Mouse (Mus musculus) cerebellum, postnatal 14 days (tissue): ENCODE measurements around the gene Fcho1.
"Not testable (repeated sequence)": the region's sequence is repeated elsewhere in the genome, so short reads cannot be mapped to it uniquely, and the experiment has no call there.

Source experiments
- DNase-seq, 2 experiments: peaks; one replicate each; pipeline ENCODE4 v3.0.0; 2021; ENCODE audit warnings: mixed read lengths in 2 of 2

The Fcho1 gene

DNA sequence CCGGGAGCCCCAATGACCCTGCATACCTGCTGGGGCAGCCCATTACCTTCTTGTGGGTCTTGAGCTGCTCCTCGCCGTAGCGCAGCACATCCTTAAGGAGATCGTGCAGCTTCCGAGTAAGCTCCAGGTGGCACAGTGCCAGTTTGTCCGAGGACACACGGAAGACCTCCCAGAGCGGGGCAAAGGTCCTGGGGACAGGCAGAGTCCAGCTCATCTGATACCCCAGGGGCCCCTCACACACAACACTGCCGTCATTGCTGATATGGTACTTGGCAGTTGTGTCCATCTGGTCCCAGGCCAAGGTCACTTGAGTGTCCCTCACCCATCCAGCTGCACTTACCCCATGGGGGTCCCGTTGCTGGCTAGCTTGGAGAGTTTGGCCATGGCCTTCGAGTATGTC lies 8.4 kb downstream of the Fcho1 start:
- DNase-seq: no peak

DNA sequence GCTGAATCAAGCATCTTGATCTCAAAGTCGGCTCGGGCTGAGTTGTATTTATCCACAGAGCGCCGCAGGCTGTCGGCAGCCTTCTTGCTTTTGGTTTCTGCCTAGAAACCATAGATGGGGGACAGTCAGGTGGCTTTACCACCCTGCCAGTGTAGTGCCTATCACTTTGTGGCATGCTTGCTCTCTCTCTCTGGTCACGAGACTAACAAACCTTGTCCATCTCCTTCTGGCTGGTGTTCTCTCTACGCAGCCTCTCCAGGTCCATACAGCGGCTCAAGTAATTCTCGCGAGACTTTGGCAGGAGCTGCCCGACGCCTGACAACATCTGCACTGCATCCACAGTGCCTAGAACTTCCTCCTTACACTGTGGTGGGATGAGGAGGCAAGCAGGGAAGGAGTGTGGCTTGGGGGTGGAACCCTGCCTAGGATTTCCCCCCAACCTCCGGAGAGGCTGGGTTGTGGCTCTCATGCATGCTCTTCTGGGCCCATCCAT lies 8.9 kb downstream of the Fcho1 start:
- DNase-seq: no peak

DNA sequence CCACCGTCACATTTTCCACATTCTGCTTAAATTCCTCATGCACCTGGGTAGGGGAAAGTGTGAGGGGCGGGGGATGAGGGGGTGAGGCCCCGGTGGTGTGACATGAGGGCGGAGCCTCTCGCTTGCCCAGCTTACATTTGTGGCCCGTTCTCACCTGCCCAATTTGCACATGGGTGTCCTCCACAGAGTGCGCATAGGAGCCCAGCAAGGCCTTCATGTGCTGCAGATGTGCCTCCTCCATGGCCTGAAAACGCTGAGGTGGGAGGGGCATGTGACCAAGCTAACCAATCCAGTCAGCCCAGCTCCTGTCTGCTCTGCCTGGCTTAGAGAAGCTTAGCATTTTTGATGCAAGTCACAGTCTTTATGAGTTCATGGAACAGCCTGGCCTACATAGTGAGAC lies 10.0 kb downstream of the Fcho1 start:
- no peak for DNase-seq

DNA sequence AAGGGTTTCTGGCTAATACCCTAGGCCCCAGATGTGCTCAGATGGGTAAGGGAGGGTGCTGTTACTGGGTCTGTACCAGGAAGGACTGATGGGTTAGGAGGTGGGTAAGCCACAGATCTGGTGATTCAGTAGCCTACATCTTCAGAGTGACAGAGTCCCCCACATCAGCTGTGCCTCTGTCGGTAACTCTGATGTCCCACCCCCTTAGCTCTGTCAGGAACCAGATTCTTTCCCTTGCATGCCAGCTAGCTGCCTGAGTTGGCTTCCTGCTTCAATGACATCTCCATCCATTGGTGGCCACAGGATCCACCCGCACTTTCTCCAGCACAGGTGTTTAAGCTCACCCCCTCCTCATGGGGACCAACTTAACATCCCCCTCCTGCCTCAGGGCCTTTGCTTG lies 13.9 kb downstream of the Fcho1 start:
- no peak for DNase-seq

DNA sequence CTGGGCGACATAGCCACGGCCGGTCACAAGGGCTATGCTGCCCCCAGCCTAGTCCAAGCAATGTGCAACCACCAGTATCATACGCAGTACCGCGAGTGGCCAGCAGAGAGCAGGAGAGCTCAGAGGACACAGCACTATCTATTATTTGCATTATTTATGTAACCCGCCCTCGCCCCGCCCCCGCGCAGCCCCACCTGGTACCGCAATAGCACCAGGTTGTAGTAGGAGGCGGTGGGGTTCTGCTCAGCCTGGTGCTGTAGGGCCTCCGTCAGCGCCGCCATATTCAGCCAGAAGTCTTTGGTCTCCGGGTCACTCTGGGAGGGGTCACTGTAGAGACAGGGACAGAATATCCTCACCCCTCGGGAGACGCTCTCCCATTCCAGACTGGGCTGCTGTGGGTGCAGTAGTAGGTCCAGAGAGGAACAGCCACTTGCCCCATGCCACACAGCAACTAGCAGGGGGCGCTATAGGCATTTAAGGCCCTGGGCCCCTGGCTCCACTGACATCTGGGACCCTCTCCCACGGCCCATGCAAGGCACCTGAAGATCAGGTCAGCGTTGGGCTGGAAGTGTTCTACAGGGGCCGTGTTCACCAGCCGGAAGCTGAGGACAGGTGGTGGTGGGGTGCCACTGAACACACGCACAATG lies 15.6 kb downstream of the Fcho1 start:
- DNase-seq: peak; percentile 96 to 99

DNA sequence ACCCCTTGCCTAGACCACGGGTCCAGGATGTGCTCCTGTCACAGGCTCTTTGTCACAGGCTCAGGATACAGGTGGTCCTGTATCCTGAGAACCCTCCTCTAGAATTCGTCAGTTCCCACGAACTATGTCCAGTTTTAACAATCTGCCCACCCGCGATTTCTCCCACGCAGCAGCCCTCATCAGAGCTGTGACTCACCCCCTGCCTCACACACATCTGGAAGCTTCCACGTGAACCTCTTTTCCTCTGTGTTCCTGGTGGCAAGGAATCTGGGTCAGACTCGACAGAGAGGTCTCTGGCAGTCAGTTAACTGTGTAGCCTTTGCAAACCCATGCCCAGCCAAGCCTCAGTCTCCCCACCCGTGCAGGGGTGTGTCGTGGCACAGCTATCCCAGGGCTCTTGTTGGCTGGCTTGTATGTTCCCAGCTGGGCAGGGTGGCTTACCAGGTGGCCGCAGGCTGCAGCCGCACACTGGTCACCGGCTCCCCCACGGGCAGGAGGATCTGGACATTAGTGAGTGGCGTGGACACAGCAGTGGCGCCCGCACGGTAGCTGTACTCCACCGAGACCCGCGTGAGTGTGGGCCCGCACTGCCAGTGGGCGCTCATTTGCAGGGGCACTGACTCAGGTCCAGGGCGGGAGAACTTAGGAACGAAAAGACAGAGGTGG lies 16.2 kb downstream of the Fcho1 start:
- DNase-seq: no peak

GRCm38 (mm10) chr8:71707874-71708273 lies 17.6 kb downstream of the Fcho1 start:
- peak; percentile 56 to 73 for DNase-seq

- DNase-seq: not testable (repeated sequence)
Measured at GRCm38 (mm10) chr8:71703400-71703799, 22.1 kb downstream of the Fcho1 start.

- no peak for DNase-seq
Measured at GRCm38 (mm10) chr8:71702923-71703322, 22.6 kb downstream of the Fcho1 start.

DNA sequence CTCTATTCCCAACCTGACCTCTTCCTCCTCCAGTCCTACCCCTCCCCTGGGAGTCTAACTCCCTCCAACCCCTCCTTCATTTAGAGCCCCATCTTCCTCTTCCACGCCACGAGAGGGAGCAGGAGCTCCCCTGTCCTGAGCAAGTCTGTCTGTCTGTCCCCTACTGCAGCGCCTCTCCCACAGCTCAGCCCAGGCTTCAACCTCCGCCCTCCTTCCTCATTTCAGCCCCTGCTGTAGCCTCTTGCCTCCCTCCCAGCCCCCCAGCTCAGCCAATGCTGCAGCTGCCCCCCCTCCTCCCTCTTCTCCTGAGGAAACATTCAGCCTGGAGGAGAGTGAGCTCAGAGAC lies 23.5 kb downstream of the Fcho1 start:
- DNase-seq: no peak

- no peak for DNase-seq
Measured at GRCm38 (mm10) chr8:71701414-71702086, 24.0 kb downstream of the Fcho1 start, which contains the start of gene B3gnt3. TSS of gene B3gnt3 (minus strand) at chr8:71701789.

GRCm38 (mm10) chr8:71700493-71701269 lies 24.8 kb downstream of the Fcho1 start:
- peak in 1 of 2 experiments; percentile 11 for DNase-seq

- DNase-seq: not testable (repeated sequence)
Measured at GRCm38 (mm10) chr8:71695456-71695855, 30.1 kb downstream of the Fcho1 start.

DNA sequence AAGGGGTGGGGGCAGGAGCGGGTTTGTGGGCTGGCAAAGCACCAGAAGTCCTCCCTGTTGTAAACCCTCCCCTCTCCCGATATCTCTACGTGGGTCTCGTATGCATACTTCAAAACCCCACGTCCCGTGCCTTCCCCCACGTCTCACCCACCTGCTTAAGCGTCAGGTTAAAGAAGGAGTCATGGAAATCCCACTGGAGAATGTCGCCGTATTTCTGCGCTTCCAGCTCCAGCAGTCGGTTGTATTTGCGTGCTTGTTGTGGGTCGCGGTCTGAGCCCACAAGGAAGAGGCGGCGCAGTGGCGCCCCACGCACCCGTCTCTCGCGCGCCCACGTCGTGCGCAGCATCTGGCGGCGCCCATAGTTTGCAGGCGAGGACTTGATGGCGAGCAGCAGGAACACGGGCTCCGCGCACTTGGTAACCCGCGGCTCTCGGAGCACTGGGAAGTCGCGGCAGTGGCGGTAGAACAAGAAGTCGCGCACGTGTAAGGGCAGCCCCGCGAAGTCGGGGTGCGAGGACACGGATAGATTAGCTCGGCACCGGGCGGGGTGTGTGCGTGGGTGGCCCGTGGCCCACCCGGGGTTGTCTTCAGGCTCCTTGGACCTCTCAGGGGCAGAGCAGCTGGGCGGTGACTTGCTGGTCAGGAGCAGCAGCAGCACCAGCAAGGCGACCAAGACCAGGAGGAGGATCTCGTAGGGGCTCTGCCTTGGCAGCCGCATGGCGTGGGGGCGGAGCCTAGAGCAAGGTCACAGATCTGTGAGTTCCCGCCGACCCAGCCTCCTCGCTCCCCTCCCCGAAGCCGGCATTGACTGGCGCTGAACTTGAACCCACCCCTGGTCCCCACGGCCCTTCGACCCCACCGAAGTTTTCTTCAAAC lies 32.1 kb downstream of the Fcho1 start:
- peak in 1 of 2 experiments; percentile 20 for DNase-seq

- DNase-seq: peak in 1 of 2 experiments; percentile 9
Measured at GRCm38 (mm10) chr8:71692509-71692908, 33.0 kb downstream of the Fcho1 start.

GRCm38 (mm10) chr8:71689028-71689427 lies 36.5 kb downstream of the Fcho1 start, which contains the start of gene Insl3:
TSS of gene Insl3 (plus strand) at chr8:71689214.
- peak in 1 of 2 experiments; percentile 6 for DNase-seq

DNA sequence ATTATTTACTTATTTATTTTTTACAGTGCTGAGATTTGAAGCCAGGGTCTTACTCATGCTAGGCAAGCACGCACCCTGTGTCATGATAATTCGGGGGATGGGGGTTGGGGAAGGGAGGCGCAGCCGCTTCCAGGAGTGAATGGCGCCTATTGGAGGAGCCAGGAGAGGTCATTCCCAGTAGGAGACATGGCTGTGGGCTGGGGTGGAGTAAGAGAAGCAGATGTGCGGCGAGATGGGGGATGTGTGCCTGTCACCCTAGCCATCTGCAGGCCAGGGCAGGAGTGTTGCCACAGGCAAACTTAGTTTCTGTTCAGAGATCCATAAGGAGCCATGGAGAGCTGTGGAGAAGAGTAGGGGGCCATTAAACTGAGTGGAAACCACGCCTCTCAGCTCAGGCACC lies 37.9 kb downstream of the Fcho1 start:
- DNase-seq: no peak

DNA sequence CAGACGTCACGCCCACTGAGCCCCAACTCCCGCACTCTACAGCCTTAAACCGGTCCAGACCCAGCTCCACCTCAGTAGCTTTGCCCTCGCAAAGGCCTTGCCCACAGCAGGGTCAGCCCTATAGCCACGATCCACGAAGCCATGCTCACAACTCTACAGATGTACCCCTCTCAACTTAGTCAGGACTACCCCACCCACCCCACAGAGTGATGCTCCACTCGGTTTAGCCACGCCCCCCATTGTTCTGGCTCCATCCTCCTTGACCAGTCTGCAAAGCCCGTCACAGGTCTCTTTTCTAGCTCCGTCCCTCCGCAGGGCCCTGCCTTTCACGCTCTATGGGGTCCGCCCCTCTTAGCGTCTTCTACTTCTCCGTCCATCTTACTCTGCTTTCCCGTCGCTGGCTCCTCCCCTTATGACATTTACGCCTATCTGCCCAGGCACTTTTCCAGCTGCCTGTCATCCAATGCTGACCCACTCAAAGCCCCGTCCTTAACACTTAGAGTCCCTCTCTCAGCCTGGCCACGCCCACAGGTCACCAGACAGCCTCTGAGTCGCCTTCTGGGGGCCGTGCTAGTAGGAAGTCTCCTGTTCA lies 39.3 kb downstream of the Fcho1 start:
- DNase-seq: peak; percentile 16 to 26

DNA sequence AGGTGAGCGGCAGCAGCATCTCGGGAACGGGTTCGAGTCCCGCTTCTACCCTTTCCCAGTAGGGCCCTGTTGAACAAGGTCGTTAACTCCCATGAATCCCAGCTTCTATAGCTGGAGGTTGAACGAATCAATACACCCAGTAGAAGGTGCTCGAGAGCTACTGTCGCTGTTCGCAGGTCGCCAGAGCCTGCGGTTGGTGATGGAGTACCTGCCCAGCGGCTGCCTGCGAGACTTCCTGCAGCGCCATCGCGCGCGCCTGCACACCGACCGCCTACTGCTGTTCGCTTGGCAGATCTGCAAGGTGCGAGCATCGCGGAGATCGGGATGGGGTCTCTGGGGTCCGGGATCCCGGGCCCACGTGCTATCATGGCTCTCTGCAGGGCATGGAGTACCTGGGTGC lies 39.9 kb downstream of the Fcho1 start:
- peak; percentile 13 to 32 for DNase-seq

GRCm38 (mm10) chr8:71684701-71685100 lies 40.8 kb downstream of the Fcho1 start:
- no peak for DNase-seq

GRCm38 (mm10) chr8:71682832-71683231 lies 42.7 kb downstream of the Fcho1 start:
- DNase-seq: peak; percentile 13 to 30
